Mouse (Mus musculus) retina, postnatal 7 days (tissue): Measurements from ENCODE around the gene Arhgdia.
A peak's percentile ranks its signal among the peaks of the same experiment; 100 is the strongest.

Source experiments
- DNase-seq: peaks from one replicate; pipeline ENCODE4 v3.0.0-alpha.2; 2012; ENCODE audit warnings: low read depth, low spot score

Arhgdia gene

DNA sequence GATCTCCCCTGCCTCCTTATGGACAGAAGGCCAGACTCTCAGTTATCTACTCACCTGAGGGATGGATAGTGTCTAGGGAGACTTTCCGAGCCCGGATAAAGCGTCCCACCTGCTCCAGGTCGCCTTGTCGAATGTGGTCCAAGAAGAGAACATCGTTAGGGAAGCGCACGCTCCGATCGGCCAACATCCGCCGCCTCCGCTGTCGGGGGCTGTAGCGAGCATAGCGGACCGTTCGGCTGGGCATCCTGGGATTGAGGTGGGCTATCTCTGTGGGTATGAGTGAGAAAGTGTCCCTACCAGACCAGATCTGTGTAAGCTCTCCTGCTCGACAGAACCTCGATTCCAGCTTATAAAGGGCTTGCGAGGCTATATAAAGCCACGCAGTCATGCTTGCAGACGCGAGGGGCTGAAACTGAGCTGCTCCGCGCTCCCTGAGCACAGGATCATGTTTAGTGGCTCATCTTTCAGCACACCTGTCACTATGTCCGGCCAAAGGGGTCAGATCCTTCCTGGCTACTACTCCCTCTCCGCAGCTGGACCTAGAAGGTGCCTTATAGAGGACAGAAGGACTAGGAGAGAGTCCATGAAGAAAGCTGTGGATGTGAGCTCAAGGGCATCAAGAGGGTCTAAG is 30.5 kb downstream of the Arhgdia start, which contains the start of gene Ppp1r27:
TSS of gene Ppp1r27 (minus strand) at position 323 of the 631 bp plus-strand sequence.
- DNase-seq: no peak

DNA sequence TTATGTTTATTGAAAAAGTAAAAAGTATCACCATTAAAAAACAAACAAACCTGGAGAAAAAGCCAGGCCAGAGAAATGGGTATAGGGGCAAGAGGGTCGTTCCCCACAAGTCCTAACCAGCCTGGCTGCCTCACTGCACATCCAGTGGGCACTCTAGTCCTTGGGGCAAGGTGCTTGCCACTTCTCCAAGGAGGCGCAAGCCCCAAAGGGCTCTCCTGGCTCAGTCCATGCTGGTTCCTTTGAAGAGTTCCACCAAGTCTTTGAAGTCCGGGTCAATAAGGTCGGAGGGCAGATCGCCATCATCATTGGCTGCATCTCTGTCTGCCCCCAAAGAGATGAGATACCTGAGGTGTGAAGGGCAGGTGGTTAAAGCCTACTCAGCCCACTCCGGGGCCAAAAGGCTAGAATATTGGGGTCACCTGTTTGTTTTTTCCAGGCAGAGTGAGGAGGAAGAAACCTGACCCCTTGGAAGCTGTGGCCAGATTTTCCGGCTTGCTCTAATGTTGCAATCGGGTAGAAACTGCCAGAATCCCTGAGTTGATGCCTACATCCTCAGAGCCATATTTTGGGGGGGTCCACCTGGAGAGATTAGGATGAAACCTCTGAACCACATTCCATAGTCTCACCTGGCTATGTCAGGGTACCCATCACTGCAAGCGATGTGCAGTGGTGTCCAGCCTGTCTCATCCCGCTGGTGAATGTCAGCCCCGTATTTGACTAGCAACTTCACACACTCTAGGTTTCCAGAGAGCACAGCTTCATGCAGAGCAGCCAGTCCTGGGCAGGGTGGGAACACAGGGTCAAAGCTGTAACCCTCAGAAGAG is 31.2 kb downstream of the Arhgdia start:
- no peak for DNase-seq

- peak; percentile 89 for DNase-seq
Observed at GRCm38 (mm10) chr11:120549168-120549945, 32.1 kb downstream of the Arhgdia start, which contains the start of gene Mcrip1. TSS of gene Mcrip1 (minus strand) at chr11:120549727.

DNA sequence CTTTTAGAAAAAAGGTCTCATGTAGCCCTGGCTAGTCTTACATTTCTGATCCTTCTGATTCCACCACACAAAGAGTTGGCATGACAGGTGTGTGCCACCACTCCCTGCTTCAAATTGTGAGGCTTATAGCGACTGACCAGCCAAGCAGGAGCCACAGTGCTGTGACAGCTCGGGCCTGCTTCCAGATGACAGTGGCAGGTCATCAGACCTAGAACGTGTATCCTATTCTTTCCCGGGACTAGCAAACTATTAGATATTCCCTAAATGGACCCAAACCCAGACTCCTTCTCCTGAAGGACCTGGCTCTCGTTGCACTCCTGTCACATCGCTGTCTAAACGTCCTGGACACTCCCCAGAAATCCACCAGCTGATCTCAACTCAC is 32.6 kb downstream of the Arhgdia start:
- no peak for DNase-seq

- no peak for DNase-seq
Observed at GRCm38 (mm10) chr11:120548214-120548613, 33.2 kb downstream of the Arhgdia start.

- no peak for DNase-seq
Observed at GRCm38 (mm10) chr11:120547469-120547868, 34.0 kb downstream of the Arhgdia start.

DNA sequence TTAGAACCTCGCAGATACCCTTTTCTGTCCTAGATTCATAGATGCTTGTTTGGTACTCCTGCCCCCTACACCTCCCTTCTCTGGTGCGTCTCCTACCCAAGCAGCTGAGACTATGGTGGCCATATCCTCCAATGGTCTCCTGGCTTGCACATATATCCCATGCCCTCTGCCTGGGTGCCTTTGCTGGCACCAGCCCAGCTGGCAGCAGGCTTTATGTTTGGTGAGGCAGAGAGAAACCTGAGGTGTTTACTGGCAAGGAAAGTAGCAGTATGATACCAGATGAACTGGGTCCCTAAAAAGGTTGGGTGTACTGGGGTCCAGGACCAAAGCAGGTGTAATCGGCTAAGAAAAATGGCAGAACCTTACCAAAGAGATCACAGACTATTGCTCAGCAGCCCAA is 35.5 kb downstream of the Arhgdia start:
- no peak for DNase-seq

DNA sequence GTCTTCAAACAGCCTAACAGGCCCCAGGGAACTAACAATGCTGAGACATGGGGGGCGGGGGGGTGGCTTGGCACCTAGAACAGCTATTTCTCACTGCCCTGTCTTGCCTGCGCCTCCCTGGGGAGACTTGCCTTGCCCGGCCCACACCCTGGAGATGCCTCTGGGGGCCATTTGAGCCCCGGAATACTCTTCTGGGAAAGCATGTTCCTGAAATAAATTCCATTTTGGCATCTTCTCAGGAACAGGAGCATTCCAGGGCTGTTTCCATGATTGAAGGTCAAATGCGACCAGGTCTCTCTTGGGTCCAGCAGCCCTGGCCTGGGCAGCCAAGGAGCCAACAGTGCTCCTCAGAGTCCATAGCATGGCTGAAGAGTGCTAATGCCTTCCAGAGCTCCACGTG is 39.0 kb downstream of the Arhgdia start:
- DNase-seq: no peak

DNA sequence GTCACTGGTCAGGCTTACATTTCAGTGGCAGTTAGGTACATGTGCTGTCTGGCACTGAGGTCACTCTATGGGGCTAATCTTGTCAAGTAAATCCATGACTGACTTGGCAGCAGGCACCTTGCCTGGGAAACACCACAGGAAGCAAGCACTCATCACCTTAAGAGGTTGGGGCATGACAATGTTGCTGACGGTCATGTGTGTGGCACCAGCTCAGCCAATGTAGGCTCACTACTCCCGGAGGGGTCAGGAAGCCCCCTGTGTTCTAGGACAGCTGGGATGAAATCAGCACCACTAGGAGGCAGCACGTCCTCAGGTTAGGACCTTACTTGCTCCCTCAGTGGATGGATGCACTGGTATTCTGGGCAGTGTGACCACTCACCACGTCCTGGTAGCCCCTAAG is 39.5 kb downstream of the Arhgdia start:
- DNase-seq: no peak

DNA sequence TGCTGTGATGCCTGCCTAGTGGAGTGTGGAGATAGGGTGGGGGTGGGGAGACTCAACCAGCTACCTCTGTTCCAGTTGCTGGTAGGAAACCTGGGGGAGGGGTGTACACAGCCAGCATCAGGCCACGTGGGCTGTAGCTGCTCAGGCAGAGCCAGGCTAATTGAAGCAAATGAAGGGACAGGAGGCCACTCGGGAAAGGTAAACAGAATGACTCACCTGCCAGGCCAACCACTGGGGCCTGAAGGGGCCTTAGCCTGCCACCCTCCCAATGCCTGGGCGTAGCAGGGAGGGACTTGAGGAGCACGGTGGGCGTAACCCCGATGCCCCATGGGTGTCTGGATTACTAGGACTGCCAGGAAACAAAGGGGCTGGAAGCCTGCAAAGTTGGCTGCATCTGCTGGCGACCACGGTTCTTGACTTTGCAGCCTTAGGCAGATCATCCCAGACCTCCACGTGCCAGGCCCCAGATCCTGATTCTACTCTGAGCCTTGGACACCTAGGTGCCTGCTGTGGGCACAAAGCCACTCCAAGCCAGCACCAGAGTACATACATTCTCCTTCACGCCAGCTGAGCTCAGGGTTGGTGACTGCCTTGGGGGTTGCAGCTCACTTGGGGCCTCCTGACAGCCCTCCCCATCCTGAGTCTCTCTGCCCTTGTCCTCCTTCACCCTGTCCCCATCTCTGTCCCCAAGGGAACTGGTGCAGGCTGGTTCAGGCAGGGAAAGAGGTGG is 42.0 kb downstream of the Arhgdia start:
- DNase-seq: no peak

DNA sequence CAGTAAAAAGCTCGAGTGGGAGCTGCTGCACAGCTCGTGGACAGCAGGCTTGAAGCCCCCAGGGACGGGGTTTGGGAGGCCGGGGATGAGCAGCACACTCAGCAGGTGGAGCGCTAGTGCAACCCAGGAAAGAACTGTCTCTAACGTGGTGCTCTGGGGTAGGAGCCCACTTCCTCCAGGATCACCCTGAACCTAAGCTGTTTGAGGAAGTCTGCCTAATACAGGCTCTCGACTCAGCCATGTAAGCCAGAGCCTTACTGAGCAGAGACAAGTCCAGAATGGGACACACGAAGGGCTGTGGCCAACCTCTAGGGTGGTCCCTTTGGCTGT is 42.5 kb downstream of the Arhgdia start:
- no peak for DNase-seq

GRCm38 (mm10) chr11:120538485-120538884 is 42.9 kb downstream of the Arhgdia start:
- DNase-seq: no peak

DNA sequence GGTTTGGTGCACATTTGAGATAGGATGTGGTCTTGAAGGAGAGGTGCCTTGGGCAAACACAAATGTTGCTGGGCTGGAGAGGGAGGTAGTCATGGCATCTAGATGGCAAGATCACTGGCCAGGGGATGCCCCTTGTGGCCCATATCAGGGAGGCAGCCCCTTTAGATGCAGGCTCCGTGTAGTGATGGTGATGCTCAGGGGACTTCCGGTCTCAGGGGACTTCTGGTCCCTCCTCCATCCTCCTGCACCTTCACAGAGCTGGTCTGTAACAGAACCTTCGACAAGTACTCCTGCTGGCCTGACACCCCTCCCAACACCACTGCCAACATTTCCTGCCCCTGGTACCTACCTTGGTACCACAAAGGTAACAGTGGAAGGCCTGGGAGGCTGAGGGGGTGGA is 45.6 kb downstream of the Arhgdia start:
- no peak for DNase-seq

DNA sequence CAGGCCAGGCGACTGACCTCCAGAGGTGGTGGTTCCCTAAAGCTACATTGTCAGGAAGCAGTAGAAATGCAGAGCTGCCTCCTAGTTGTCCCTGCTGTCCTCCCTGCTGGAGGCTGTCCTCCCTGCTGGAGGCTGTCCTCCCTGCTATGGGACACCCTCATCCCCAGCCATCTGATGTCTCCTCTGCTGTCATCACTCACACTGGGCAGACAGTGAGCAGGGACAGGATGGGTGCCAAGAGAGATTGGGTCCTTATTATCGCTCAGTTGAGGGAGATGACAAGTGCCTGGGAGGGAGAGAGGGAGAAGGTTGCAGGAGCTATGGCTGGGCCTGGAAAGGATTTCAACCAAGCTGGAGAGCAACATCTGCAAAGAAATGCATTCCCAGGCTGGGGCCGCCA is 46.3 kb downstream of the Arhgdia start:
- no peak for DNase-seq

DNA sequence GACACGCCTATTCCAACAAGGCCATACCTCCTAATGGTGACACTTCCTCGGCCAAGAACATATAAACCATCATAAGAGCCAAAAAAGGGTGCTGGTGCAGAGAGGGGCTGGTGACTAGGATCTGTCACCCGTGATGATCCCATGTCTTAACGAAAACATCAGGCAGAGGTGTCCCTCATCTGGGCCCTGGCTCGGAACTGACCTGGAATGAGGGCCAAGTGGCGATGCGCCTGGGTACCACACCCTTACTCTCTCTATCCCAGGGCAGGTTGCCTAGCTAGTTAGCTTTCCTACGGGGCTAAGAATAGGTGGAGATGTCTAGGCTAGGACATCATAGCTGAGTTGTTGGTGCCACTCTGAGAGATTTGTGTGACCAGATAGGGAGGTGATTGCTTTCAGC is 47.3 kb downstream of the Arhgdia start:
- DNase-seq: no peak

DNA sequence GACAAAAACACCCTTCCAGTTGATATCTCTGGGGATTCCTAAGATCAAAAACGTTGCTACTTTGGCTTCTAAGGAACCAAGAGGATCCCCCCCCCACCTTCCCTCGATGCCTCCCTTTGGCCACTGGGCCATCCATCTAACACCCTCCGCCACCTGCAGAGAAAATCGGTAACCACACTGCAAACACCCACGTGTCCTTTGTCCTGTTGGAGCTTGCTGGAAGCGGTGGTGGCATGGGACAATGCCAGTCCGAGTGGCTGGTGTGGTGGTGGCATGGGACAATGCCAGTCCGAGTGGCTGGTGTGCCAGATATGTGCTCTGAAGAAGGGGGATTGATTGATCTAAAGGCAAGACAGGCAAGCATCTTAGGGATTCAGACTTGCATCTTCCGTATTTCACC is 49.8 kb downstream of the Arhgdia start:
- DNase-seq: no peak

DNA sequence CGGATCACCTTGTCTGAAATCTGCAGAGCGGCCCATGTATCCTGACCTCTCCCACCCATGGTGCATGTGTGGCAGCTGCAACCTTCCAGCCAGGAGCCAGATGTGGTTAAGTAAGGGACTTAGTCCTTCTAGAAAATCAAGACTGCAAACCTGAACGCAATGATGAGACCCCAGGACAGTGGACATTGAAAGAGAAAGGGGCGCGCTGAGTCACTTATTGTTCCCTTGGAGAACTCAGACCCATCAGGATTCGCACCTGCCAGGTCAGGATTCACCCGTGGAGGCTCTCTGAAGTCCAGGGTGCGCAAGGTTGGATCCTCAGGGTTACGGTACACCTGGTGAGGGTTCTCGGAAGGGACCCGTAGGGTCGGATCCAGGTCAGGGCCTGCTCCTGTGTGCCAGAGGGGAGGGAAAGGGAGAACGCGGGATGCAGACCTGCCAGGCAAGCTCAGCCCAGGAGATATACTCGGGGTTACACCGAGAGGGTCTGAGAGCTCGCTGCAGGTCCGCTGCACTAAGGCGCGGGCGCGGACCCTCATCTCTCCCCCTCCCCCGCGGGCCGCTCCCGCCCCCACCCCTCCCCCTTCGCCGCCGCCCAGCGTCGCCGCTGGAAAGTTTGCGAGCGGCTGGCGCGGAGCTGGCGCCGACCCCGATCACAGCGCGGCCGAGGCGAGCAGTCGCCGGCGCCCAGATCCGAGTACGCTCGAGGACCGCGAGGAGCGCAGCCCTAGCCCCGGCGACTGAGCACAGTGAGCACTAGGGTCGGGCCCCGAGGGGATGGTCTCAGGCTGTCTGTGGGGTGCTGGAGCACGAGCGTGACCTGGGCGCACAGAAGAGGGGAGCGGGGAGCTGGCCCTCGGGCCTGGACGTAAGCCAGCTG is 51.1 kb downstream of the Arhgdia start, which contains the start of gene Gcgr:
TSS of gene Gcgr (plus strand) at position 615 of the 880 bp plus-strand sequence.
- no peak for DNase-seq

- no peak for DNase-seq
Observed at GRCm38 (mm10) chr11:120528903-120529302, 52.5 kb downstream of the Arhgdia start.
